Mouse (Mus musculus): ENCODE measurements around the gene Atxn10.

Atxn10 gene

DNA sequence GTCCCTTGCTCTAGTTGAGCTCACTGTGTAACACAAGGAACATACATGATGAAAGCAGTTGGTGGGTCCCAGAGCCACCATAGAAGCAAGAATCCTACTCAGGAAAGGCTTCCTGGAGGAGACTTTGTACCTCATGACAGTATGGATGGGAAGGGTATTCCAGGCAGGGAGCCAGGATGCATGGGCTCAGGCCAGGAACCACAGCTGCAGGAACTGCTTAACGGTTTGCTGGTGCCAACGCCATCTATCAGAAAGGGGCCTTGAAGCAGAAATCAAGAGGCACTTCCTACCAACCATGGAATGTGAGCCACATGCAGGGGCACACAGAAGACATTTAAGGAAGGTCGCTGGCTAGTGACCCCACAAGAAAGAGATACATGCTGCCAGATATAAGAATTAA lies 138.7 kb downstream of the Atxn10 start:
- DNase-seq (ENCODE audit: low spot score) = no peak

DNA sequence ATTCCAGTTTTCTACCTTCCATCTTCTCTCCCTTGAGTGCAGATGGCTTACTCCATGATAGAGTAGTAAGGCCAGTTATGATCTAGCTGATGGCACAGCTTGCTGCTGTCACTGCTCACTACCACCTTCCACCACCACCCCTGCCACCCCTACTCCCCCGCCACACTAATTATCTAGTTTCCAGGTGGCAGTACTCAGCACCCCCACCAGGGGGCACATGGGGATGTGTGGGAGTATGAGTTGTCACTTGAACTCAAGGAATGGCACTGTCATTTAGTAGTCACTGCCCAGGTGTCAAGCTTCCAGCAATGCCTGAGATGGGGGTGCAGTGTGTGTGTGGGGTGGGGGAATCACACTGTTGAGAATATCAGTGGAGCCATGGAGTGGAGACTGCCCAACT lies 141.5 kb downstream of the Atxn10 start:
- DNase-seq (ENCODE audit: low spot score) = peak; percentile 77

DNA sequence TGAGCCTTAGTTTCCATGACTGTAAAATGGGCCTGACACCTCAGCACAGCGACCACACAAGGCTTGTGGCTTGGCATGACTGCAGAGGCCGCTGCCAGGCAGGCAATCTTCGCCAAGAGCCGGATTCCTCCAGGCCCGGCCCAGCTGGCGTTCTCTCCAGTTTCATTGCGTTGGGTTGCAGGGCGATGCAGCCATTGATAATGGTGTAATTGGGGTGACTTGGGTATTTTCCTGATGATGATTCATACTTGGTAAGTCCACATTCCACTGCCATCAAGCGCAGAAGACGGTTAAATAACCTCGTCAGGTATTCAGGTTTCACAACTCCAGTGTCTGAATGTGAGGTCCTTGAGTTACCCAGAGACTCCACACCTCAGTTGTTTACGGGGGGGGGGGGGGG lies 143.3 kb downstream of the Atxn10 start:
- DNase-seq (ENCODE audit: low spot score) = no peak

DNA sequence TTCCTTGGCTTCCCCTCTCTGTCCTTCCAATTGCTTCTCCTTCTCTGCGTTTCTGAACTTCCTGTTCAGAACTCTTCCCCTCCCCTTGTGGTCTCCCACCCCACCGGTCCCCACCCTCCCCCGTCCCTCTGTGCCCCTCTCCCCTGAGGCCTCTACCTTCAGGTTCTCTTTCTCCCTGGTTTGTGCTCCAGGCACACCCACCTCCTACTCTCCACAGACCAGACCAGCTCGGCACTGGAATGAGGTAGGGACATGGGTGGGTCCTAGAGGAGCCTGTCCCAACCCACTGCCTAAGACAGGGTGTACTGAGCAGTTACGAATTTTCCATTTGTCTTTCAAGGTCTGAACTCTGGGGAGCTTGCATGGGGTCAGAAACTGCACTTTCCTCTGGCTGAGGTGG lies 143.9 kb downstream of the Atxn10 start:
- no peak for DNase-seq (ENCODE audit: low spot score)

DNA sequence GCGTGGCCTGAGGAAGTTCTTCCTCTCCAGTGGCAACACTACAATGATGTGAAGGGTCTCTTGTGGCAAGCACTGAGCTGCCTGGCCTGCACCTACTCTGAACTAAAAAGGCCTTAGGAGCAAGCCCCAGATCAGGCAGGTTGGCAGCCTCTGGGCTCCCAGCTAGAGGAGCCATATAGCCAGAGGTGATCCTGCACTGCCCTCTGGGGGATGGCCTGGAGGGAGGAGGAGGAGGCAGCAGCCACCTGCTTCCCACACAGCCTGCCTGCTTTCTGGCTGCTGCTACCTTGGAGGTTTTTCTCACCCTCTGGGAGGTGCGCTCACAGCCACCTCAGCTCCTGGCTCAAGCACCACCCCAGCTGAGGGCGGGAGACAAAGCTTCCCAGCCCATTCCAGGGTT lies 144.6 kb downstream of the Atxn10 start:
- peak; percentile 49 for DNase-seq (ENCODE audit: low spot score)

DNA sequence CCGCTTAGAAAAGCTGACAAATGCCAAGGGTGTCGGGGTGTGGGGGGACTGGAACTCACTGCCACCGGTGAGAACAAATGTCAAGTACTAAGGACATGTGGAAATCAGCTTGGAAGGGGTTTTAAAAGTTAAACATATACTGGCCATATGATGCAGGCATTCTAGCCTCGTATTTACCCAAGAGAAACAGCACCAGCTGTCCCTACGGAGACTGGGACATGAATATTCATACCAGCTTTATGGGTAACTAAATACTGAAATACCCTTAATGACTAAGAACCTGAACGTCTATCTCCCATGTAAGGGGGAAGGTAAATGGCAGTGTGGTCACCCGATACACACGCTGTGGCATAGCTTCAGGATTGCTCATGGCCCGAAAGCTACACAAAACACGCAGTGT lies 152.9 kb downstream of the Atxn10 start:
- DNase-seq (ENCODE audit: low spot score) = no peak

DNA sequence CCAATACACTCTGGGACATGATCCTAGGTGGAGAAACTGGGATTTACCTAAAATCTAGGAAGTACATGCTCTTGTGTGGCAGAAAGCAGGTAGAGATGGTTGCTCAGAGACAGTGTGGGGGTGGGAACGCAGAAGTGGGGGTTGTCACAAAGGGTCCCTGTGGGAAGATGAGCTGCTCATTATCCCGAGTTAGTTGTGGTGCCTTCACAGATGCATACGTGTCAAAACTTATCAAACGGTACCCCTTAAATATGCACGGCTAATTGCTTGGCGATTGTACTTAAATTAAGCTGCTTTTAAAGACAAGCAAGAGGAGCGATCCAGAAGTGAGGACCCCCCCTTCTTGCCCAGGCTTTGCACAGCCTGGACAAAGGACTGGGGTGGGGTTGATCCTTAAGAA lies 153.7 kb downstream of the Atxn10 start:
- DNase-seq (ENCODE audit: low spot score) = no peak

DNA sequence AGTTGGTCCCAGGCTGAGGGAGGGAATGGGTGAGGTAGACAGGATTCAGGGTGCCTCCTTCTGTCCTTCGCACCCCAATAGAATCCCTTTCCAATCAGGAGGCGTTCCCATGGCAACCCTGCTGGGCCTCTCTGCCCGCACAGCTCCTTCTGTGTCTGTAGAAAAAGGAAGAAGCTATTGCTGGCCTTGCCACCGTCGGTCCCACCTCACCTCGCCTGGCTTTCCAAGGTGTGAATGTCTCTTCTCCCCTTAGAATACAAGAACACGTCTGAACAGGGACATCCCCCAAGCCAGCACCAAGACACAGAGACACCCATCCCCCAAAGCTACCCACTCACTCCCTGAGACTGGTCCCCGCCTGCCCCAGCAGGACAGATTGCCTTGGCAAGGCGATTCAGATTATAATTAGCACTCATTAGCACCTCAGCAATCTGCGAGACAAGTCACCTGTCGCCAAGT lies 158.1 kb downstream of the Atxn10 start:
- peak; percentile 29 for DNase-seq (ENCODE audit: low spot score)

DNA sequence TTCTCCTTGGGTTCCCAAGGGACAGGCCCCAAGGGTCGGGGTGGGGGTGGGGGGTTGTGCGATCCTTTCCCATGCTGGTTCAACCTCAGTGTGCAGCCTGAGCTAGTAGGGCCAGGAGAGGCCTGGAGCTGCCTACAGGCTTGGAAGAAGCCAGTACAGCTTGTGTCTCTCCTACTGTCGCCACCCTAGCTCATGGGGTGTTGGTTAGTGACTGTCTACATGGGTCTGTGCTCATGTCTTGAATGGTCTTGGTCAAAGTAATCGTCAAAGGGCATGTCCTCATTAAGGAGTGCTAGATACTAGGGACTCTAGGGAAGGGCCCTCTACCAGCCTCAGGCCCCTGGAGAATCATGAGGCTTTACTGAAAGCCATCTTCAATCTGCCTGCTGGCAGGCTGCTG lies 161.5 kb downstream of the Atxn10 start:
- no peak for DNase-seq (ENCODE audit: low spot score)

DNA sequence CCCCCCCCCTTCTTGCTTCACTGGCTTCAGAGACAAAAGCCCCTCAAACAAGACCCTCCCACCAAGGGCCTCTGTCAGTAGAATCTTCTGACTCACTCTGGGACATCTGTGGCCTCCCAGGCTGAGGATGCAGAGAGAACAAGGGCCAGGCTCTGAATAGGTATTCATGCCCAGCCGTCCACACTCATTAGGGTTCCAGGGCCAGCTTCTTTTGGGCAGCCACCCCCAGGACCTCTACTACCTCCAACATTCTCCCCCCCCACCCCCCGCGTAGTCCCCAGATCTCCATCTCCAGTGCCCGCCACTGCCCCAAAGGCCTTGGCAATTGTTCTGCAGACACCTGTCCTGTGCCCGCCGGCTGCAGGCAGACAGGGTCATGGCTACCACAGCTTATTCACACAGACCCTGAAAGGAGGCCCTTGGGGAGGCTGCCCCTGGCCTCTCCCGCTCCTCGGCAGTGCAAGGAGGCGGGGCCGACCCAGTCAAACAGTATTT lies 162.0 kb downstream of the Atxn10 start:
- DNase-seq (ENCODE audit: low spot score) = peak; percentile 82

DNA sequence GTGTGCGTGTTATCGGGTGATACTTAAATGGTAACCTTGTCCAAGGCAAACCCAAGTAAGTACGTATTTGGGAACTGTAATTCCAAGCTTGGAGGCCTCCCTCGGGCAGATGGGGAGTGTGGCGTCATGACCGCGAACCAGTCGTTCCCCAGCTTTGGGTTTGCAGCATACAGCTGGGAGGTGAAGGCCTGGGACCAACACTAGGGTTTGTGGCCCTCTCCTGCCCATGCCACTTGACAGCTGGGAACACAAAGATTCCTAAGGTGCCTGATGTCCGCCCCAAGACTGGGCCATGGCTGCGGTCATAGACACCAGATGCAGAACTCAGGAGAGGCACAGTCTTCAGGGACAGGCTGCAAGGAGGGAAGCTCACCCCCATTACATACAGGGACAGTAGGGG lies 164.2 kb downstream of the Atxn10 start:
- DNase-seq (ENCODE audit: low spot score) = no peak

DNA sequence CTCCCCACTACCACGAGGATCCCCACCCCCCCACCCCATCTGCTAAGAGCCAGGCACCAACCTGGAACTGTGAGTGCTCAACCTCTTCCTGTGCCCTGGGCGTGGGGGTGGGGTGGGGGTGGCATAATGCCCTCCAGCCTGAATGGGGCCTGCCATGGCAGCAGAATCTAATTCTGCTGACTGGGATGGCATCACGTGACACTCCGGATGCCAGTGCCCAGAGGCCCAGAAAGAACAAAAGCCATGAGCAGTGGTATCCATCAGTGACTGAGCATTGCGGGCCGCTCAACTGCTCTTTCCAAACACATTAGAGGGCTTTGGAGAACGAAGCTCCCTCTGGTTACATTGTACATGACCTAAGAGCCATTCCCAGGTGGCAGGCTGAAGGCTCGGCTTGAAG lies 167.1 kb downstream of the Atxn10 start, which contains the start of gene 7530416G11Rik:
TSS of gene 7530416G11Rik (minus strand) at position 101 of the 400 bp plus-strand sequence.
- no peak for DNase-seq (ENCODE audit: low spot score)

DNA sequence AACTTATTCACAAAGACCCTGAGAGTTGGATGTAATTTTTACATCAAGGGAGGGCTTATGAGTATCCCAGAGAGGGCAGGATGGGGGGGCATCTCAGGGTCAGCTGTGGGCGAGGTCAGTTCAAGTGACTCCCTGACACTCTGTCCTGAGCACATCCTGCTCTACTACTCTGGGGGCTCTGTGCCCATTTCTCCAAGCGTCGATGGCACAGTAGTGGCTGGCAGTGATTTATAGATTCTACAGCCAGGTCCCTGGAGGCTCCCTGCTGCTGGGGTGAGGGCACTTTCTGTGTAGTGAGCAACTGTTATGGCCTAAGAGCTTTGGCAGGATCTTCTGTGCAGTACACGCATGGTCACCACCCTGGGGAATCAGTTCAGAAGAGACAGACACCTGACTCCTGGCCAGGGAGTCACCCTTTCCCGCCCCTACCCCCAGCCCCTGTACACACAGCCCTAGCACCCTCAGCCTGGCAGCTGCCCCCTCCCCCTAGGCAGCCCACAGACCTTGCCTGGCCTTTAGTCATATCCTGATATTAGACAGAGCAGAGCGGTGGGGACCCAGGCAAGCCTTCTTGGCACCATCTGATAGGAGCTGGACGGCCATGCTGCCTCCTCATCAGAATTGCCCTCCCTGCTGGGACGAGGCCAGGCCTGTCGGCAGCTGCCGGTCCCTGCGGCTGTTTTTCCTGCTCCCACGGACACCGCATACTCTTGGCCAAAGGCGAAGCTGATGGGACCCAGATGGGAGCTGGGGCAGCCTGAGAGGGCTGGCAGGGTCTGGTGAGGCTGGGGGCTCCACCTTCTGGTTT lies 169.3 kb downstream of the Atxn10 start:
- DNase-seq (ENCODE audit: low spot score) = no peak

DNA sequence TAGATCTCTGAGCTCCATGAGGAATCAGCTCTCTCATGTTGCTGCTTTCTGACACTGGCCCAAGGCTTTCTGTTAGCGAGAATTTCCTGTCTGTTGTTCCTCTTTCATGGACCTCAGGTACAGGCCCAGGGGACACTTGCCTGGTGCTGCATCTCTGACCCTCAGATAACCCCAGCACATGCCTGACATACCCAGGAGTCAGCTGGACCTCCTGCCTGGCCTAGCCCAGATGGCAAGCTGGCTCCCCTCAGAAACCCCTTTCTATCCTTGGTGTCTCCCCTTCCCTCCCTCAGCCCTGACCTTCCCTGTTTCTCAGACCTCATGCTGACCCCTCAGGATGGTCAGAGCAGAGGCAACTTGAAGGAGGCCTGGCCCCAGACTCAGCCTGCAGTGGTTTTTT lies 170.6 kb downstream of the Atxn10 start:
- DNase-seq (ENCODE audit: low spot score) = no peak

DNA sequence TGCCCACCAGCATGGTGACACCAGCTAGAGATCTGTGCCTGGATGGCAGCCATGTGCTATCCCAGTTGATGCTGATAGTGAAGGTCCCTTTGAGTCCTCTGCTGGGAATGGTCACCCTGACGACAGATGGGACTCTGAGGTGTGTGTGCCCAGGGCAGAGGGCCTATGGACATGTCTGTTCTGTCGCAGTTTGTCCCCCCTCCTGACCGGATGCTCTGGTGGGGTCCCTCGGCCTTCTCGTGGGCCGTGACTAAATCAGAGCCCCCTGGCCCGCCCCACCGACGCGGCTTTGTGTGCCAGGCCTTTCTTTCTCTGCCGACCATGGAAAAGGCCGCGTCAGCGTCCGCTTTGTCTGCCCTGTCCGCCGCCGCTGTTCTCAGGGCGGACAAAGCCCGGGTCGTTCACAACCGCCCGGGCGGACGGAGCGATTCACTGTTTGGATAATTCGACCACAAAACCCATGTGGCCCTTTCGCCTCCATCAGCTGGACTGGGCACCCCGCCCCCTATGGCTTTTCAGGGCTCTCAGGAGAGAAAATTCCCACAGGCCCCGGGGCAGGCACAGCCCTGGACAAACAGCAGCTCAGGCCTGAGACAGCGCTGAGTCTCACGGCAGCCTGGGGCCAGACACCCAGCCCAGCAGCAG lies 171.4 kb downstream of the Atxn10 start:
- peak; percentile 80 for DNase-seq (ENCODE audit: low spot score)
